Mouse (Mus musculus) frontal cortex, postnatal 36 days (tissue): ENCODE measurements around the gene Gramd4.
"Not testable (repeated sequence)": the region's sequence is repeated elsewhere in the genome, so short reads cannot be mapped to it uniquely, and the experiment has no call there.

Source experiments
- DNase-seq, 2 experiments: peaks; one replicate each; pipeline ENCODE4 v3.0.0; 2022; ENCODE audit warnings: low spot score in 2 of 2

Gene Gramd4

GRCm38 (mm10) chr15:86090578-86090977 lies 33.1 kb downstream of the Gramd4 start:
- DNase-seq = no peak

- DNase-seq = no peak
Observed at GRCm38 (mm10) chr15:86091201-86091997, 33.9 kb downstream of the Gramd4 start.

GRCm38 (mm10) chr15:86091998-86092670 lies 34.6 kb downstream of the Gramd4 start:
- no peak for DNase-seq

GRCm38 (mm10) chr15:86093236-86093635 lies 35.7 kb downstream of the Gramd4 start:
- no peak for DNase-seq

GRCm38 (mm10) chr15:86094324-86095121 lies 37.0 kb downstream of the Gramd4 start:
- no peak for DNase-seq

GRCm38 (mm10) chr15:86095722-86096603 lies 38.5 kb downstream of the Gramd4 start:
- no peak for DNase-seq

- not testable (repeated sequence) for DNase-seq
Observed at GRCm38 (mm10) chr15:86096604-86097020, 39.1 kb downstream of the Gramd4 start.

GRCm38 (mm10) chr15:86097871-86098270 lies 40.4 kb downstream of the Gramd4 start:
- no peak for DNase-seq

GRCm38 (mm10) chr15:86101585-86101984 lies 44.1 kb downstream of the Gramd4 start:
- DNase-seq = no peak

- DNase-seq = no peak
Observed at GRCm38 (mm10) chr15:86102308-86102707, 44.8 kb downstream of the Gramd4 start.

- DNase-seq = no peak
Observed at GRCm38 (mm10) chr15:86104401-86105344, 47.2 kb downstream of the Gramd4 start.

- no peak for DNase-seq
Observed at GRCm38 (mm10) chr15:86105345-86105697, 47.8 kb downstream of the Gramd4 start.

GRCm38 (mm10) chr15:86105751-86106150 lies 48.3 kb downstream of the Gramd4 start:
- no peak for DNase-seq

- DNase-seq = no peak
Observed at GRCm38 (mm10) chr15:86107831-86108471, 50.5 kb downstream of the Gramd4 start.

- DNase-seq = no peak
Observed at GRCm38 (mm10) chr15:86109245-86109644, 51.8 kb downstream of the Gramd4 start.

- peak; percentile 61 to 75 for DNase-seq
Observed at GRCm38 (mm10) chr15:86109650-86110211, 52.2 kb downstream of the Gramd4 start.

- DNase-seq = no peak
Observed at GRCm38 (mm10) chr15:86110361-86111103, 53.0 kb downstream of the Gramd4 start.

GRCm38 (mm10) chr15:86112707-86113341 lies 55.3 kb downstream of the Gramd4 start:
- DNase-seq = no peak
